Mouse (Mus musculus) brain, embryonic 14.5 days (tissue): ENCODE data around the gene Trim41.

Source experiments
- CTCF ChIP-seq: fragments of 200-500 bp; IDR thresholded peaks from 2 replicates; pipeline ENCODE4 v1.5.1; 2012; ENCODE audit warnings: inconsistent platforms, mild to moderate bottlenecking, moderate library complexity, borderline replicate concordance; ENCODE audit not compliant: insufficient read depth, insufficient read length; ENCODE audit errors: extremely low read depth
- POLR2A ChIP-seq: fragments of 200-500 bp; IDR thresholded peaks from 2 replicates; pipeline ENCODE4 v1.6.1; 2012; ENCODE audit warnings: mild to moderate bottlenecking, inconsistent platforms, borderline replicate concordance; ENCODE audit not compliant: poor library complexity, insufficient read depth, insufficient read length, severe bottlenecking; ENCODE audit errors: extremely low read depth

- TF ChIP-seq POLR2A (no peak), CTCF (peak; percentile 37; the same call in 1 of the 2 replicates)
Measured at GRCm38 (mm10) chr11:48779450-48779849, 37.7 kb downstream of the Trim41 start.
